Mouse (Mus musculus) adrenal gland (tissue): ENCODE results near the gene Bod1l.

ENCODE experiments used
- intact Hi-C: fragments of 180-260 bp; cut with DNase I; formaldehyde crosslinking; loops from one replicate; pipeline ENCODE4 v1.15.1; 2025
- microRNA-seq, 2 experiments: library from miRNA; unstranded; fragments of <30 nt; microRNA quantifications; one replicate each; pipeline ENCODE4; 2019

The Bod1l gene

GRCm38 (mm10) chr5:41761509-41762140 lies 82.5 kb downstream of the Bod1l start:
- intact Hi-C loops: no loop called here

DNA sequence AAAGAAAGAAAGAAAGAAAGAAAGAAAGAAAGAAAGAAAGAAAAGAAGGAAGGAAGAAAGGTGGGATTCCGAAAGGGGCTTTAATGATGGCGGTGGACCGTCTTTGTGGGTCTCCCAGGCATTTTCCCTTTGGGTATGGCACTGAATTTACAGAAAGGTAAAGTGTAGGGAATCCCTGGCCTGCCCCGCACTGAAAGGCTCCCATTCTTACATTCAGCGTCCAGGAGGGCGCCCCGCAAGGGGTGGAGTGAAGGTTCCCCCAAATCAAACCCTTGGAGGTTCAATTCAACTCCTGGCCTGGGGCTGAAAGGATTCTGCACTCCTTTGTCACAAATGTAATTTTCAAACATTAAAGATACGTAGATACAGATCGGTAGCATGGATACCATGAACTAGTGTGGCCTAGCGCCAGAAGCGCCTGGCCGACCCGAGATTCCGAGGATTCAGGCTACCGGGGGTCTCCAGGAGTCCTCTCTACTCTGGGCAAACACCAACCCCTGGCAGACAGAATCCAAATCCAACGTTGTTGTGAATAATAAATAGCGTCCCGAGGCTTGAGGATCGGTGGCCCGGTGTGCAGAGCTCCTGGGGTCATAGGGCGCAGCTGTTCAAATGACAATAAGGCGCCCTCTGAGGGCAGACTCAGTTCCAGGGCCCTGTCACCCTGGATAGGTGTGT lies 83.1 kb downstream of the Bod1l start:
- intact Hi-C loops: no loop called here

- intact Hi-C loops: no loop called here
These were observed 84.0 kb downstream of the Bod1l start for GRCm38 (mm10) chr5:41760071-41760470.

- intact Hi-C loops: no loop called here
These were observed 85.2 kb downstream of the Bod1l start for GRCm38 (mm10) chr5:41758671-41759639.

DNA sequence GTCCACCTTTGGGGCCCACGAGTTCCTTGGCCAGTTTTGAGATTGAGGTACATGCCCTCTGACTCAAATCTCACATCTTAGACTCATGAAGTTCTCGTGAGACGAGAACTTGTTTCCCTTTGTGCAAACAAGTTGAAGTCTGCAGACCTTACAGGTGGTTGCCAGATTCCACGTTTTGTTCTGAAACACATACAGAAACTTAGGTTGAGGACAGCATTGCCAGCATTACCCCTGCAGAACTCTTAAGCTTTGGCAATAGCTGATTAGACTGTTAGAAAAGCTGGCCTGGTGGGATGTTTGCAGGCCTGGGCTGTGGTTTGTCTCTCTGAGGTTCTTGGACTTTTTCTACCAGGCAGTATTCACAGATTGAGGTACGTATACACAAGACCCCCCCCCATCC lies 86.8 kb downstream of the Bod1l start:
- intact Hi-C loops: no loop called here

GRCm38 (mm10) chr5:41756396-41756795 lies 87.7 kb downstream of the Bod1l start:
- intact Hi-C loops: no loop called here

- intact Hi-C loops: no loop called here
These were observed 88.6 kb downstream of the Bod1l start for GRCm38 (mm10) chr5:41755373-41755960.

DNA sequence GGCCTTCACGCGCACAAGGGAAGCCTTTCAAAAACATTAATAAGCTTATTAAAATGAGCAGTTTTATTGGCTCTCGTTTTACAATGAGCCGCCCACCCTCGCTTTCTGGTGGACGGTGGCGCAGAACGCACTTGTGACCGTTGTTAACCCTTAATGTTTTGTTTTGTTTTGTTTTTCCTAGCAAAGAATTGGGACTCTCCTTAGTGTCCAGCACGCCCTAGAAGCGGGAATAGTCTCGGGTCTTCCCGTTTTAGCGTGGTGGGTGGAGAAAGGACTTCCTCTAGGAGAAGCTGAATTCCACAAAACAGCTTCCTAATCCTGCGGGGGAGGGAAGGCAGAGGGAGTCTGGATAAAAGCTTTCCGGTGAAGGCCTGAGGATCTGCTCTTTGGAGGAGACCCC lies 89.3 kb downstream of the Bod1l start:
- intact Hi-C loops: no loop called here

DNA sequence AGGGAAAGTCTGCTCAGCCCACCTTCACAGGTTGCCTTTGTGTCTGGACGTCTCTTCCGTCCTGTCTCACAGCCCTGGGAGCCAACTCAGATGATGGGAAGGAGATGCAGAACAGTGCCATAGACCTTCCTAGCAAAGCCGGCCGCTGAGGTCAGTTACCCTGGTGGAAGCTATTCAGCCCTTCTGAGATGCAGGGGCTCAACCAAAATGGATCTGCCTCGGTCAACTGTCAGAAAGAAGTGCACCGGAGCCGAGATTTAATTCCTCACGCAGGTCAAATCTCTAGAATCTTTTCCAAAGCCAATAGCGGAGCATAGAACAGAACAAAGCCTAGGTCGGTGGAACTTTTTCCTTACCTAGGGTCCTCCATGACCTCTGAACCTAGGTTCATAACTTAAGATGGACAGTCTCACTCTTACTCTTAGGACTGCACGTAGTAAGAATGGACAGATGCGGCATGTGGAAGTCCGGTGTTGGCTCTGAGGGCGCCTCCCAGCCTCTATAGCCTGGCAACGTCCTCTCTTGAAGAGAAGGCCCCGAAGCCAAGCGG lies 89.8 kb downstream of the Bod1l start:
- intact Hi-C loops: no loop called here

GRCm38 (mm10) chr5:41752721-41753120 lies 91.4 kb downstream of the Bod1l start:
- intact Hi-C loops: no loop called here

DNA sequence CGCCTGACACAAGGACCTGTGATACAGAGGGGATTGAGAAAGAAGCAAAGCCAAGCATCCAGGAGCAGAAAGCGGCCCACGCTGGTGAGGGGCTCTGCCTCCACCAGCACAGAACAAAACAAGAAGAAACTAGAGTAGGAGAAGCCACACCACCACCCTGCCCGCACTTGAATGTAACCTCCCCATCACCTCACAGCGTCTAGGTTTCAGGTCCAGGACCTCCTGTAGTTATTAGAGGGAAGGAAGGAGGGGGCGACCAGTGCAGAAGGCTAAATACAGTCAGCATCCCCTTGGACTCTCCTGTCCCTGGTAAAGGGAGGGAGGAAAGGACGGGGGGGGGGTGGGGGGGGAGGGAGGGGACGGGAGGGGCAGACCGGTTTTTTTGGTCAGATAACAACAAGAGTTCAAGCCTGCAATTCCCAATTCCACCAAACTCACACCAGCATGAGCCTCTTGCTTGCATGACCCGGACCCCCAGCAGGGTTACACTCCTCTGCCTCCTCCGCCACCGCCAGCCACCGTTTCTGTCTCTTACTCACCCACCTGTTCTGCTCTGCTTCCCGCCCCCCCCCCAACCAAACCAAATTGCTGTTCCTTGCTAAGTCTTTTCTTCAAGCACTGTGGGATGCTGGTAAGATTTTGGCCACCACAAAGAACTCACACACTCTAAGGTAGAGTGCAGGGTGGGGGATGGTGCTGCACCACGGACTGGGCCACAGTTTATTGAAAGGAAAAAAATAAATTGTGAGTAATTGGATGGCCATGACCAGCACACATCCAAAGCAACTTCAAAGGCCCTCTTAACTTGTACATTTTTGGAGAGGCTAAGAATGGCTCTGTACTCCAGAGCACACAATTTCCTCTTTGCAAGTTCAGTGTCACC lies 99.0 kb downstream of the Bod1l start:
- intact Hi-C loops: no loop called here

DNA sequence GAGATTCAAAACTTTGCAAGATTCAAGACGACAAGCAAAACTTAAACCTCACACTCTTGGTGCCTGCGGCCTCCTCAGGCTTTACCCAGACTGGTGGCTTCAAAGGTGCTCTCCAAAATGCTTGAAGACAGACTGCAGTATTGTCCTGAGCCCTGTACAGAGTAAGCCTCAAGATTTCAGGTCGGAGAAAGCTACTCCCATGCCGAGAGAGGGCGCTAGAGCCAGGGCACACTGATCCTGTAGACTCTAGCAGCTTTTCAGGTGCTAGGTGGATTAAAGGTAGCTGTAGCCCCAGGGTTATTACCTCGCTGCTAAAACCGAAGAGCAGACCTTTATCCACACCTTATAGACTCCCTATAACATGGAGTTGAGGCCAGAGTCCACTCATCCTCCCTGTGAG lies 99.9 kb downstream of the Bod1l start:
- intact Hi-C loops: no loop called here

- intact Hi-C loops: no loop called here
These were observed 105.3 kb downstream of the Bod1l start for GRCm38 (mm10) chr5:41738817-41739216.

Small RNAs within 50 kb of the gene (microRNA-seq; reads per million reads assigned to microRNA genes)
- 0 reads per million in 2 experiments for gene Mir6414
